Mouse (Mus musculus): ENCODE results near the gene Ccl2.
A peak's percentile ranks its signal among the peaks of the same experiment; 100 is the strongest.

Ccl2 gene

GRCm38 (mm10) chr11:82034446-82034845 lies 925 bp upstream of the Ccl2 start:
- DNase-seq (ENCODE audit: low read depth, low spot score): no peak

- DNase-seq (ENCODE audit: low read depth, low spot score): peak; percentile 24
These were observed 486 bp downstream of the Ccl2 start for GRCm38 (mm10) chr11:82035857-82036256.

GRCm38 (mm10) chr11:82038535-82038934 lies 3.2 kb downstream of the Ccl2 start, which contains the start of gene Gm17268:
Gene Gm17268, minus strand, starts transcription at chr11:82038562.
- no peak for DNase-seq (ENCODE audit: low read depth, low spot score)

DNA sequence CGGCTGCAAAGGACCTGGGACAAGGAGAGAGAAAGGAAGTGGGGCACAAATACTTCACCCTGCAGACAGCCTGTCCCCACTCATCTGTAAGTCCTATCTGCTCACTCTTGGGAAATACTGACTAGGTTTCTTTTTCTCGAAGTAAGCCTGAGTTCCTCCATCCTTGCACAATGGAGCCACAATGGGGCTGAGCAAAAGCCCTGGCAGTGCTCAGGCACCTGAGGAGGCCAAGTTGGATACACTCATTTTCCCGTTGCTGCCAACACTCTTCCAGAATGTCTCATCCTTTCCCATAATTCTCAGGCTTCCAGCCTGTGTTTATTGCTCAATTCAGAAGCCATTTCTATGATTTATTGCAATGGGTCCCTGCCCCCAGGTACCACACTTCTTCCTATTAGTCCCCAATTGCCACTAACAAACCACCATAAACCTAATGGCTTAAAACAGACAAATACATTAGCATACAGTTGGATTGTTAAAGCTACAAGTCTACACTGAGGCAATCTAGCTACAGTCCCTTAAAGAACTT lies 3.8 kb downstream of the Ccl2 start:
- no peak for DNase-seq (ENCODE audit: low read depth, low spot score)

DNA sequence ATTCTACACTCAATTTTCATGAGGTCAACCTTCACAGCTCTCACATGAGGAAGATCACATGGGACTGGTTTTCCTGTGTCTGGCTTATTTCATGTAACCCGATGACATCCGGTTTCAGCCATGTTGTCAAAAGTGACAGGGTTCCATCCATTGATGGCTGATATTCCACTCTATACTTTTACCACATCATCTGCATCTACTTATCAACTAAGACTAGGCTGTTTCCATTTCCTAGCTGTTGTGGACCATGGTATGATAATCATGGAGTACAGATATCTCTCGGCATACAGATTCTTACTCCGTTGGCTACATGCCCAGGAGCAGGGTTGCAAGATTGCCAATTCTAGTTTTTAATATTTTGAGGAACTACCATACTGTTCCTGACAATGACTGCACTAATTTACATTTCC lies 6.3 kb downstream of the Ccl2 start:
- DNase-seq (ENCODE audit: low read depth, low spot score): no peak

DNA sequence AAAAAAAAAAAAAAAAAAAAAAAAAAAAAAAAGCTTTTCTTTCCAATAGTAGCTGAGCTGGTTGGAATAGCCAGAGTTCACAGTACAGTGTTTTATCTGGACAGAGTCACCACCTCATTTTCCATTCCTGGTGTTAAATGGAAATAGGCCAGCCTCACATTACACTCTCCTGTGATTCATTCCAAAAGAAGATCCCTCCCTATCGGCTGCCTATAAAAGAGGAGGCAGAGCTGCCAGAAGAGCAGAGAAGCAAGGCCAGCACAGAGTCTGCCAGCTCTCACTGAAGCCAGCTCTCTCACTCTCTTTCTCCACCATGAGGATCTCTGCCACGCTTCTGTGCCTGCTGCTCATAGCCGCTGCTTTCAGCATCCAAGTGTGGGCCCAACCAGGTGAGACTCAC lies 10.1 kb downstream of the Ccl2 start, which contains the start of gene Ccl7:
Gene Ccl7, plus strand, starts transcription at position 242 of the 400 bp plus-strand sequence.
- DNase-seq (ENCODE audit: low read depth, low spot score): no peak

DNA sequence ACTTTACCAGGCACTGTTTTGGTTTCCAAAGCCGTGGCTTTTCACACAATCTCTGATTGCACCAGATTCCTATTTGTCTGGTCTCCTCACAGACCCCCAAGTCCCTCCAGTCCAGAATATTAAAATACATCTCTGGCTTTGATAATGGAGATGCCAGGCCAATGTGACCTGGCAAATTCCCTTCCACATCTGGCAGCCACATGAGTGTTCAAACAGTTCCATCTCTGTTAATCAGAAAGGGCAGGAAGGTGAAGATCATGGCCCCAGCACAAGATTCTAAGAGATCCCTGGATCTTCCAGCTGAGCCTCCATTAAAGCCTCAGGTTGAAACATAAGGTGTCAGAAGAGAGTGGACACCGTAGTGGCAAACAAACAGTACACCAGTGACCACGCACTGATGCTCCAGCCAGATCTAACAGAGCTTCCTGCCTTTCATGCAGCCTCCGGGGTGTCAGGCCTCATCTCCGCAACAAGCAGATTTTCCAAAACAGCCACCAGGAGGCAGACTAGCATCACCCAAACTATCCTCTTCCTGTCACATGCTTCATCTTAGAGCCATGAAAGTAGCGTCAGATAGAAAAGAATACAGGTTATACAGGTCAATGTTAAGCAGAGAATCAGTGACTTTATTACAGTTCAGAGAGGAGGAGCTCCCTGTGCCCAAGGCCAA lies 12.5 kb downstream of the Ccl2 start:
- DNase-seq (ENCODE audit: low read depth, low spot score): no peak

GRCm38 (mm10) chr11:82053849-82054248 lies 18.5 kb downstream of the Ccl2 start:
- no peak for DNase-seq (ENCODE audit: low read depth, low spot score)

GRCm38 (mm10) chr11:82057646-82058045 lies 22.3 kb downstream of the Ccl2 start, which contains the start of gene Ccl11:
Gene Ccl11, plus strand, starts transcription at chr11:82057823.
- no peak for DNase-seq (ENCODE audit: low read depth, low spot score)

- DNase-seq (ENCODE audit: low read depth, low spot score): no peak
These were observed 26.9 kb downstream of the Ccl2 start for GRCm38 (mm10) chr11:82062226-82062625.

GRCm38 (mm10) chr11:82063454-82063853 lies 28.1 kb downstream of the Ccl2 start:
- DNase-seq (ENCODE audit: low read depth, low spot score): no peak

- no peak for DNase-seq (ENCODE audit: low read depth, low spot score)
These were observed 31.7 kb downstream of the Ccl2 start for GRCm38 (mm10) chr11:82066953-82067571.

- DNase-seq (ENCODE audit: low read depth, low spot score): no peak
These were observed 35.7 kb downstream of the Ccl2 start for GRCm38 (mm10) chr11:82071076-82071475.

DNA sequence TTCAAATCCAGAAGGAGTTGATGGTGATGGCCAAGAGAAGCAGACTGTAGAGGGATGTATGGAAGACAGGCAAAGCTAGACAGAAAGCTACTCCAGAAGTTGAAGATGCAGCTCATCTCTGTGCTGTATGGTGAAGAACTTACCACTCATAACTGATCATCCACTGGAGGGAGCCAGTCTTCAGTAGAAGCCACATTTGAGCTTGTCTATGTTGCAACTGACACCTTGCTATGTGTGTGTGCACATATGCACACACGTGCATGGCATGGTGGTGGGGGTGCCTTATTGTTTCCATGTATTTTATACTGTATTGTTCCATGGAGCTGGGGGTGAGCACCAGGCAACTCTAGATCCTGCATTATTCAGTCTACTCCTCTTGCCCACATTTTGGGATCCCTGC lies 37.0 kb downstream of the Ccl2 start:
- DNase-seq (ENCODE audit: low read depth, low spot score): no peak

DNA sequence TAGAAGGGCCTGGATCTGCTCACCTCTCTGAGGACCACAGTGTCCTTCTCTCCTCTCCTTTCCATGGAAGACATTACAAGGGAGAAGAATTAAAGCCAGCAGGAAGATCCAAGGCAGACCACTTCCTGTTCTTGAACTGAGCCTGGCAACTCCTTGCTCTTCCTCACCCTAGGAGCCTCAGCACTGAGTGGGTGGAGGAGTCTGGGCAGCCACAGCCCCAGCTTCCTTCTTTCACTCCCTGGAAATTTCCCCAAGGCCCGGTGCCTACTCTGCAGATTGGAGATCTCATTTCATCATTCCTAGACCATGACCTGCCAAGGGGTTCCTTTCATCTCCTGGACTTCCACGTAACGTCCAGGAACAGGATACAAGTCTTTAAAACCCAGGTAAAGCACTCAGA lies 37.6 kb downstream of the Ccl2 start:
- DNase-seq (ENCODE audit: low read depth, low spot score): no peak

DNA sequence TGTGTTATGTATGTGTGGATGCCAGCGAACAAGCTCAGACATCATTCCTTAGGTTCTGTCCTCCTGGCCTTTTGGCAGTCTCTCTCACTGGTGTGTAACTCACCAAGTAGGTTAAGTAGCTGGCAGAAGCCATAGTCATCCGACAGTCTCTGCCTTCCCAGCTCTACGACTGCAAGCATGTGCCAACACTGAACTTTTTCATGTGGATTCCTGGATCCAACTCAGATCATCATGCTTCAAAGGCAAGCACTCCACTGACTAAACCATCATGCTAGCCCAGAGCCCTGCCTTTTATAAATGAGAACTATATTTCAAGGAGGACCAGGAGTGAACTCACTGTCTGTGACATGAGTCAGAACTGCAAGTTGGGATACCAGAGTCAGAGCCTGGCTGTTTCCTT lies 38.3 kb downstream of the Ccl2 start:
- DNase-seq (ENCODE audit: low read depth, low spot score): no peak

DNA sequence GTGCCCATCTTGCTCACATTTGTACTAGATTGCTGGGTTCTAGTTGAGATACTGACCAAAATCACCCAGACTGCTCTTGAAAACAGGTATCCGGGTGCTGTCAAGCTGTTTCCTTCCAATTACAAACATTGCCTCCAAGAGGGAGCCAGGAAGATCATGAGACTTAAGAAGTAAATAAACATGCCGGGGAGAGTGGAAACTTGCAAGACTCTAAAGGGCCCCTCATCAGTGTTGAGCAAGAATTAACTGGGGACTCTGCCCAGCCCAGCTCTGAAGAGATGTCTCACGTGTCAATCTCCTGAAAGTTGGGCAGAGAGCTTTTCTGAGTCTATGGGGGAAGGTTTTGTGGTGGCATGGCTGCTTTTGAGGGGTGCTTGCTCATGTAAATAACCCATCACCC lies 41.7 kb downstream of the Ccl2 start:
- DNase-seq (ENCODE audit: low read depth, low spot score): no peak

DNA sequence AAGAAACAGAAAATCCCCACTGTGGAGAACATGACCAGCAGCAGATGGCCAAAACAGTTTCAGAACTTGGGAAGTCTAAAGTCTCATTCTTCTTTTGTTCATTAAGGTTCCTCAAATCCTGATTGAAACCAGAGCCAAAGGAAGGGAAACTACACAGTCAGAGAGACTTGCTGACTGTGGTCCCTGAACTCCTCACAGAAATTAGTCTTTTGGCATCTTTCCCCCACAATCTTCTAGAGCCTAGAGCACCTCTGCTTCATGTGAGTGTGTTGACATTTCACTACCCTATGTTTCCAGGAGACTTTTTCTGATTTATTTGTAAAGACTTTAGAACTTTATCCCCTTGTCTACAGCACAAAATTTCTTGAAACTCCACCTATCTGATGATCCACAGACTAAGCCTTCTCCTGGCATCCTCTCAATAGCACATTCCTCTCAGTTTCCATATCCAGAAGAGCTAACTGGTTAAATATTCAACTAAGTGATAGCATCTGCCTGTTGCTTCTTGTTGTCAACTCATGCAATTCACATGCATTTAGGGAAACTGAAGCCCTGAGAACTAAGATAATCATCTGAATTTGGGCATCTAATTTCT lies 42.9 kb downstream of the Ccl2 start:
- no peak for DNase-seq (ENCODE audit: low read depth, low spot score)

- DNase-seq (ENCODE audit: low read depth, low spot score): no peak
These were observed 45.5 kb downstream of the Ccl2 start for GRCm38 (mm10) chr11:82080865-82081264.

DNA sequence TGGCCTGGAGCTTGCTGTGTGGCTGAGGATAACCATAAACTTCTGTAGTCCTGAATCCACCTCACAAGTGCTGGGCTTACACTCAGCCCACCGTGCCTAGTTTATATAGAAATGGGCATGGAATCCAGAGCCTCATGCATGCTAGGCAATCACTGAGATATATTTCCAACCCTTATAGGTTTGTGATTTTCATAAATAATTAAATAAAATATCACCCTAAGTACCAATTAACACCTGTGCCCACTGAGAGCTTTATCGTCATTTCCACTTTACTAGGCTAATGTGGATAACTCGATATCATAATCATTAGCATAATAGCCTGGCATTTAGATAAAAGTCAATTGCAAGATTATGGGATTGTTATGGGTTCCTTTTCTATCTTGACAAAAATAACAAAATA lies 49.0 kb downstream of the Ccl2 start:
- DNase-seq (ENCODE audit: low read depth, low spot score): no peak

Data from telencephalon, adult 2 months (tissue).